Mouse (Mus musculus) heart, adult 2 months (tissue): ENCODE measurements around the gene B020004J07Rik. TPM values are rescaled to one million over a fixed set of nuclear protein-coding genes. Genes with fewer than 3 reads are reported as not detected.
"Not testable (repeated sequence)": the region's sequence is repeated elsewhere in the genome, so short reads cannot be mapped to it uniquely, and the experiment has no call there.

Experiments used
- DNase-seq, 2 experiments: peaks; one replicate each; pipeline ENCODE4 v3.0.0; 2021
- H3K27ac ChIP-seq: fragments of 200-600 bp; 2 replicates; pipeline ENCODE4 v1.8.1; 2022
- H3K27me3 ChIP-seq: fragments of 200-500 bp; 2 replicates; pipeline ENCODE4 v1.6.1; 2012; ENCODE audit warnings: mild to moderate bottlenecking, low read length, inconsistent platforms, mixed read lengths; ENCODE audit not compliant: control insufficient read depth, insufficient read depth
- H3K36me3 ChIP-seq: fragments of 200-500 bp; 2 replicates; pipeline ENCODE4 v1.6.1; 2012; ENCODE audit warnings: low read length, inconsistent platforms; ENCODE audit not compliant: control insufficient read depth, insufficient read depth
- H3K4me1 ChIP-seq: fragments of 200-500 bp; 2 replicates; pipeline ENCODE4 v1.6.1; 2011; ENCODE audit warnings: low read length; ENCODE audit not compliant: control insufficient read depth, insufficient read depth
- H3K4me3 ChIP-seq: fragments of 200-600 bp; 2 replicates; pipeline ENCODE4 v1.8.1; 2022
- H3K79me2 ChIP-seq: fragments of 200-500 bp; replicated peaks from 2 replicates; pipeline ENCODE4 v1.6.1; 2012; ENCODE audit warnings: mild to moderate bottlenecking, inconsistent platforms, low read length, moderate library complexity, mixed read lengths; ENCODE audit not compliant: control insufficient read depth, insufficient read depth
- H3K9ac ChIP-seq: fragments of 200-500 bp; 2 replicates; pipeline ENCODE4 v1.6.1; 2012; ENCODE audit warnings: low read depth, mild to moderate bottlenecking, control low read depth, inconsistent platforms, low read length, mixed read lengths
- CTCF ChIP-seq: fragments of 200-600 bp; IDR thresholded peaks from 2 replicates; pipeline ENCODE4 v1.8.1; 2022; ENCODE audit warnings: antibody characterized with exemption, mild to moderate bottlenecking, moderate library complexity
- EP300 ChIP-seq: fragments of 200-500 bp; IDR thresholded peaks from 2 replicates; pipeline ENCODE4 v1.6.1; 2011; ENCODE audit warnings: low read depth, low read length, control low read depth; ENCODE audit not compliant: insufficient read depth
- POLR2A ChIP-seq: fragments of 200-500 bp; IDR thresholded peaks from 2 replicates; pipeline ENCODE4 v1.6.1; 2011; ENCODE audit warnings: mild to moderate bottlenecking, low read depth, low read length, control low read depth; ENCODE audit not compliant: insufficient read depth
- WGBS: fragments of 180-500 bp; shearing (Covaris S2); methylation state at CpG from one replicate; pipeline ENCODE4 v1.1.7; 2018; 5-methylcytosine and 5-hydroxymethylcytosine counted together
- intact Hi-C: fragments of 180-260 bp; cut with DNase I; formaldehyde crosslinking; loops from one replicate; pipeline ENCODE4 v1.15.1; 2025
- long read RNA-seq: library from polyadenylated mRNA; stranded (forward); transcript quantifications from one replicate; pipeline ENCODE4 v2.0.0, GENCODE M21; 2021
- polyA plus RNA-seq: library from polyadenylated mRNA; depleted of rRNA; stranded (reverse); fragments of >200 nt; gene quantifications from 2 replicates; pipeline ENCODE4 v1.2.3, GENCODE M21; 2012; rRNA removed
- total RNA-seq, 2 experiments: library from RNA; stranded (reverse); gene quantifications; 2 replicates each; pipeline ENCODE4 v1.2.3; 2021

The B020004J07Rik gene
- not detected for total RNA-seq
- polyA plus RNA-seq = not detected in 2 replicates
- long read RNA-seq = 0 reads

DNA sequence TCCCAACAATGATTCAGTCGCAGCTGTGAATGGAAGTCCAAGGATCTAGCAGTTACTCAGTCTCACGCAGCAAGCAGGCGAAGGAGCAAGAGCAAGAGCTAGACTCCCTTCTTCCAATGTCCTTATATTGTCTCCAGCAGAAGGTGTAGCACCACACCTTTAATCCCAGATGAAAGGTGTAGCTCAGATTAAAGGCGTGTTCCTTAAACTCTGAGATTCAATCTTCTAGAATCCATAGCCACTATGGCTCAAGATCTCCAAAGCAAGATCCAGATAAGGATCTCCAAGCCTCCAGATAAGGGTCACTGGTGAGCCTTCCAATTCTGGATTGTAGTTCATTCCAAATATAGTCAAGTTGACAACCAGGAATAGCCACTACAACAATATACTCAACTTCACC lies at the start of gene B020004J07Rik:
Gene B020004J07Rik, minus strand, starts transcription at position 101 of the 400 bp plus-strand sequence.
- 88% methylated on average over 4 of the region's 4 CpGs for WGBS
- H3K4me1 ChIP-seq, H3K27ac ChIP-seq, H3K36me3 ChIP-seq, H3K27me3 ChIP-seq, H3K9ac ChIP-seq, H3K79me2 ChIP-seq, DNase-seq, intact Hi-C loops, H3K4me3 ChIP-seq: not testable (repeated sequence)

DNA sequence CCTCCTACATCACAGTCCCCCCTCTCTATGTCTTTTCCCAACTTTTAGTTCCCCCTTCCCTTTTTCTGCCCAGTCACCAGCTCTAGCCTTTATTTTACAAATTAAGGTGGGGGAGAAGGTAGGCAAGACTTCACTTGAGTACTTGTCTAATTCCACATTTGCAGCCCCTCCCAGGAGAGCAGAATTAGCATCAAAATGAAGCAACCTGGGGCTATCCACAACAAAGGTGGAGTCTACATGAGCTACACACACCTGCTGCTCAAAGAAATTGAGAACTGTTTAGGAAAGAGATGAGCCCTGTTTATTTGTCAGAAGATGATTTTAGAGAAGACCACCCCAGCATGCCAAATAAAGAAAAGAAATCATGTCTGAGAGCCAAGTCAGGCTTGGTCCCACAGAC lies 45.6 kb upstream of the B020004J07Rik start:
- Histone ChIP-seq H3K27ac (no peak overlapping the region), H3K9ac (no peak overlapping the region), H3K4me1 (no peaks in the 10 kb centered on the region), H3K79me2 (no peaks in the 10 kb centered on the region), H3K36me3 (no peaks in the 10 kb centered on the region), H3K4me3 (no peak overlapping the region), H3K27me3 (no peaks in the 10 kb centered on the region)
- no peak for TF ChIP-seq EP300
- DNase-seq = no peak
- intact Hi-C loops = loop anchor here (5.0 kb wide), 1 partner anchor 72 kb away; no protein-coding TSS in a partner anchor

DNA sequence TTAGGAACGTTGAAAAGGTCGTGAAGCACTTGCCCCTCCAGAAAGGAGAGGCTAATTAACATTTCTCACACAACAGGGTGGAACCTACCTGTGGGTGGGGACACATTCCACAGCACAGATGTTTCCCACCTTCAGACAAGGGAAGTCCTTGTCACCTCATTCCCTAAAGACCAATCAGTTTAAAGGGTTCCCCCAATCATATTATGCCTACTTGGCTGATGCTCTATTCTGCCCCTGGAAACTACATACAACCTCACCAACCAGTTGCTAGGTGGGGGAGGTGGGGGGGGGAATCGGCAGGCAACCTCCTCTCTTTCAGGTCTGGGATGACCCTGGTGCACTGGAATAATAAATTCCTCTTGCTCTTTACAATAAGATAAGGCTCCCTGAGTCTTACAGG lies 39.8 kb upstream of the B020004J07Rik start:
- no peak for DNase-seq
- H3K79me2 ChIP-seq = no peaks in the 10 kb centered on the region
- H3K9ac ChIP-seq = no peak overlapping the region
- TF ChIP-seq CTCF (no peak), EP300 (no peak), POLR2A (no peak)
- intact Hi-C loops = no loop called here
- H3K27ac ChIP-seq = no peak overlapping the region
- H3K36me3 ChIP-seq = no peaks in the 10 kb centered on the region
- no peak overlapping the region for H3K4me3 ChIP-seq
- 31% methylated on average over 3 of the region's 3 CpGs for WGBS
- no peaks in the 10 kb centered on the region for H3K27me3 ChIP-seq
- H3K4me1 ChIP-seq = no peaks in the 10 kb centered on the region

DNA sequence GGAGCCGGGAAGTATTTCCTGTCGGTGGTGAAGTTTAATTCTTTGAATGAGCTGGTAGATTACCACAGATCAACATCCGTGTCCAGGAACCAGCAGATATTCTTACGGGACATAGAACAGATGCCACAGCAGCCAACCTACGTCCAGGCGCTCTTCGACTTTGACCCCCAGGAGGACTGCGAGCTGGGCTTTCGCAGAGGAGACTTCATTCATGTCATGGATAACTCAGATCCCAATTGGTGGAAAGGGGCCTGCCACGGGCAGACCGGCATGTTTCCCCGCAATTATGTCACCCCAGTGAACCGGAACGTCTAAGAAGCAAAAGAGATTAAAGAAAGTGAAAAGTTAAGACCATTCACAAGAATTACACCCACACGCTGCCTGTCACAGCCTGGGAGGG lies 31.9 kb upstream of the B020004J07Rik start:
- H3K27me3 ChIP-seq, H3K36me3 ChIP-seq, DNase-seq, H3K79me2 ChIP-seq, intact Hi-C loops, H3K4me3 ChIP-seq, H3K27ac ChIP-seq, H3K9ac ChIP-seq, H3K4me1 ChIP-seq: not testable (repeated sequence)
- WGBS = 84% methylated on average over 15 of the region's 15 CpGs

DNA sequence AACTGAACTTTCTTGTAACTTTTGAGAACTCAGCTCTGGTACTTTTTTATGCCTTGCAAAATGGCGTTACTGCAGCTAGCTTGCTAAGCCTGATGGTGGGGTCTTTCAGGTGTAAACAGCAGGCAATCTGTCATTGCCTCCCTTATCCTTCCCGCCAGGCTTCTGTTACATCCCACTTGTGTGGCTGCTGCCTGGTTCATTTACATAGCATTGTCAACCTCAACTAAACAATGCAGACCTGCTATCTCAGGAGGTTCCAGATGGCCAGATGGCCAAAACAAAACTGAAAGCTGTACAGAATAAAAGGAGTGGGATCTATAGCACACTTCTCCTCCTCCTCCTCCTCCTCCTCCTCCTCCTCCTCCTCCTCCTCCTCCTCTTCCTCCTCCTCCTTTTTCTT lies 28.2 kb upstream of the B020004J07Rik start:
- intact Hi-C loops, H3K27ac ChIP-seq, DNase-seq, H3K79me2 ChIP-seq, H3K36me3 ChIP-seq, H3K4me3 ChIP-seq, H3K9ac ChIP-seq, H3K4me1 ChIP-seq, H3K27me3 ChIP-seq: not testable (repeated sequence)
- 60% methylated on average over 2 of the region's 2 CpGs for WGBS

DNA sequence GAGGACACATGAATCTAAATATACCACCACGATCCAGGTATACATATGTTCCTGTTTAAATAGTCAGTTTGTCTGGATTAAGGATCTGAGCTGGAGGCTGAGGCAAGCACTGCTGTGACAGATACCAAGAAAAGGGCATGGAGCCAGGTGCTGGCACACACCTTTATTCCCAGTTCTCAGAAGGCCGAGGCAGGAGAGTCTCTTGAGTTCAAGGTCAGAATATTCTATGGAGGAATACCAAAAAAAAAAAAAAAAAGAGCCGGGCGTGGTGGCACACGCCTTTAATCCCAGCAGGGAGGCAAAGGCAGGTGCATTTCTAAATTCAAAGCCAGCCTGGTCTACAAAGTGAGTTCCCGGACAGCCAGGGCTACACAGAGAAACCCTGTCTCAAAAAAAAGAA lies 18.5 kb upstream of the B020004J07Rik start:
- no peaks in the 10 kb centered on the region for H3K79me2 ChIP-seq
- H3K27me3 ChIP-seq = no peaks in the 10 kb centered on the region
- no peak for TF ChIP-seq CTCF
- TF ChIP-seq POLR2A = no peak
- H3K27ac ChIP-seq = no peak overlapping the region
- no peaks in the 10 kb centered on the region for H3K36me3 ChIP-seq
- H3K9ac ChIP-seq = no peak overlapping the region
- H3K4me1 ChIP-seq = no peaks in the 10 kb centered on the region
- intact Hi-C loops = no loop called here
- H3K4me3 ChIP-seq = no peak overlapping the region
- WGBS = 87% methylated on average over 6 of the region's 6 CpGs
- DNase-seq = no peak

DNA sequence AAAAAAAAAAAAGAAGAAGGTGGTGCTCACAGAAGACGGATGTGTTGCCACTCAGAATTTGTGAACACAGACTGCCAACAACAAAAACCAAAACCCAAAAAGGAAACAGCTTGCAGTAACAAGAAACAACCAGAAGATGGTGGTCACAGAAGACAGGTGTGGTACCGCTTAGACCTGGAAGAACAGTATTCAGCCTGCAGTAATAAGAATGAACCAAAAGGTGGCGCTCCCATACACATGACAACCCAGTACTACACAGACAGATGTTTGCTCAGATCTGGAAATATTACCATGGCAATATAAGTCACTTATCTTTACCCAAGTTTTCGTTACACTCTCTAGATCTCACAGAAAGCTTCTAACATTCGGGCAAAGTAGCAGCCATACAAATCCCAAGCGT lies 17.1 kb upstream of the B020004J07Rik start:
- DNase-seq = no peak
- Histone ChIP-seq H3K4me3 (no peak overlapping the region), H3K27ac (no peak overlapping the region), H3K36me3 (no peaks in the 10 kb centered on the region), H3K9ac (no peak overlapping the region), H3K79me2 (no peaks in the 10 kb centered on the region), H3K4me1 (no peaks in the 10 kb centered on the region), H3K27me3 (no peaks in the 10 kb centered on the region)
- intact Hi-C loops = no loop called here
- TF ChIP-seq EP300 = no peak
- TF ChIP-seq POLR2A = no peak
- peak; percentile 57 for TF ChIP-seq CTCF
- 42% methylated on average over 6 of the region's 6 CpGs for WGBS
